Mouse (Mus musculus): ENCODE measurements at regions not wholly inside any gene's neighbourhood (a gene's known extent, or its start where the extent isn't known, plus 50 kb on each side); places are given as distances from the start of the nearest gene placed in this dataset.

- 64% methylated on average over 1 of the region's 1 CpGs for WGBS
- no peaks in the 10 kb centered on the region for H3K4me1 ChIP-seq (ENCODE audit: control insufficient read depth, insufficient read depth, low read length)
- H3K9me3 ChIP-seq (replicated peaks; ENCODE audit: control insufficient read depth, low read length, poor library complexity, severe bottlenecking): no peaks in the 10 kb centered on the region
- no peak overlapping the region for H3K4me3 ChIP-seq (ENCODE audit: low read depth, low read length)
- no peak overlapping the region for H3K4me2 ChIP-seq (ENCODE audit: low read length)
- no peaks in the 10 kb centered on the region for H3K27me3 ChIP-seq (ENCODE audit: control insufficient read depth, insufficient read depth, low read depth, low read length)
- no peak overlapping the region for H3K27ac ChIP-seq (ENCODE audit: low read length)
- ATAC-seq: no peak
- no peak overlapping the region for H3K9ac ChIP-seq (ENCODE audit: low read depth, low read length)
- H3K36me3 ChIP-seq (ENCODE audit: control insufficient read depth, insufficient read depth, low read length): no peaks in the 10 kb centered on the region
Measured at GRCm38 (mm10) chr4:71357626-71358025, 400.1 kb downstream of the Gm11232 start.

DNA sequence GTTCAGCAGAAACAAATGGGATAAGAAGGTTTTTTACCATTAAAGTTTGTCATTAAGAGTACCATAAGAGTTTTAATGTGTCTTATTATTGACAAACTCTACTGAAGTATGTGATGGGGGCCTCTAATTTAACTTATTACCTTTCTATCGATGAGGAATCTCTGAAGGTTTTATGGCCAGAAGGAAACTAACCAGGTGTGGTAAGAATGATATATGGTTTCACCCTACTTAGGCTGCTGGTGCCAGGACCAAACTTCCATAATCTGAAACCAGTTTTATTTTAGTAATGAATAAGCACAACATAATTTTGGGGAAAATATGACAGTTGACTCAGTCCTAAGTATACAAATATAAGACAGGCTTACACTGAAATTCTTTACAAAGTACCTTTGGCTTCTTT lies 401.1 kb downstream of the Gm11232 start:
- Histone ChIP-seq H3K9ac (ENCODE audit: low read depth, low read length) (no peak overlapping the region), H3K4me1 (ENCODE audit: control insufficient read depth, insufficient read depth, low read length) (no peaks in the 10 kb centered on the region), H3K27ac (ENCODE audit: low read length) (no peak overlapping the region), H3K36me3 (ENCODE audit: control insufficient read depth, insufficient read depth, low read length) (no peaks in the 10 kb centered on the region), H3K4me2 (ENCODE audit: low read length) (no peak overlapping the region), H3K27me3 (ENCODE audit: control insufficient read depth, insufficient read depth, low read depth, low read length) (no peaks in the 10 kb centered on the region), H3K4me3 (ENCODE audit: low read depth, low read length) (no peak overlapping the region), H3K9me3 (replicated peaks; ENCODE audit: control insufficient read depth, low read length, poor library complexity, severe bottlenecking) (no peaks in the 10 kb centered on the region)
- ATAC-seq: no peak
- WGBS: 85% methylated on average over 1 of the region's 1 CpGs

- Histone ChIP-seq H3K4me1 (ENCODE audit: control insufficient read depth, insufficient read depth, low read length) (no peaks in the 10 kb centered on the region), H3K9me3 (replicated peaks; ENCODE audit: control insufficient read depth, low read length, poor library complexity, severe bottlenecking) (no peaks in the 10 kb centered on the region), H3K27me3 (ENCODE audit: control insufficient read depth, insufficient read depth, low read depth, low read length) (no peaks in the 10 kb centered on the region), H3K4me3 (ENCODE audit: low read depth, low read length) (no peak overlapping the region), H3K36me3 (ENCODE audit: control insufficient read depth, insufficient read depth, low read length) (no peaks in the 10 kb centered on the region), H3K27ac (ENCODE audit: low read length) (no peak overlapping the region), H3K4me2 (ENCODE audit: low read length) (no peak overlapping the region), H3K9ac (ENCODE audit: low read depth, low read length) (no peak overlapping the region)
- WGBS: 83% methylated on average over 1 of the region's 1 CpGs
- ATAC-seq: no peak
Measured at GRCm38 (mm10) chr4:71356310-71356709, 401.5 kb downstream of the Gm11232 start.

- Histone ChIP-seq H3K4me1 (ENCODE audit: control insufficient read depth, insufficient read depth, low read length) (no peaks in the 10 kb centered on the region), H3K27ac (ENCODE audit: low read length) (no peak overlapping the region), H3K27me3 (ENCODE audit: control insufficient read depth, insufficient read depth, low read depth, low read length) (no peaks in the 10 kb centered on the region), H3K4me3 (ENCODE audit: low read depth, low read length) (no peak overlapping the region), H3K4me2 (ENCODE audit: low read length) (no peak overlapping the region), H3K36me3 (ENCODE audit: control insufficient read depth, insufficient read depth, low read length) (no peaks in the 10 kb centered on the region), H3K9me3 (replicated peaks; ENCODE audit: control insufficient read depth, low read length, poor library complexity, severe bottlenecking) (no peaks in the 10 kb centered on the region), H3K9ac (ENCODE audit: low read depth, low read length) (no peak overlapping the region)
- WGBS: 90% methylated on average over 2 of the region's 2 CpGs
- ATAC-seq: no peak
Measured at GRCm38 (mm10) chr4:71351880-71352279, 405.9 kb downstream of the Gm11232 start.

GRCm38 (mm10) chr4:71343068-71343467 lies 414.7 kb downstream of the Gm11232 start:
- no peaks in the 10 kb centered on the region for H3K36me3 ChIP-seq (ENCODE audit: control insufficient read depth, insufficient read depth, low read length)
- no peaks in the 10 kb centered on the region for H3K27me3 ChIP-seq (ENCODE audit: control insufficient read depth, insufficient read depth, low read depth, low read length)
- no peaks in the 10 kb centered on the region for H3K4me1 ChIP-seq (ENCODE audit: control insufficient read depth, insufficient read depth, low read length)
- no peaks in the 10 kb centered on the region for H3K9me3 ChIP-seq (replicated peaks; ENCODE audit: control insufficient read depth, low read length, poor library complexity, severe bottlenecking)
- no peak overlapping the region for H3K27ac ChIP-seq (ENCODE audit: low read length)
- no peak for ATAC-seq
- 95% methylated on average over 3 of the region's 3 CpGs for WGBS
- H3K9ac ChIP-seq (ENCODE audit: low read depth, low read length): no peak overlapping the region
- no peak overlapping the region for H3K4me3 ChIP-seq (ENCODE audit: low read depth, low read length)
- H3K4me2 ChIP-seq (ENCODE audit: low read length): no peak overlapping the region

DNA sequence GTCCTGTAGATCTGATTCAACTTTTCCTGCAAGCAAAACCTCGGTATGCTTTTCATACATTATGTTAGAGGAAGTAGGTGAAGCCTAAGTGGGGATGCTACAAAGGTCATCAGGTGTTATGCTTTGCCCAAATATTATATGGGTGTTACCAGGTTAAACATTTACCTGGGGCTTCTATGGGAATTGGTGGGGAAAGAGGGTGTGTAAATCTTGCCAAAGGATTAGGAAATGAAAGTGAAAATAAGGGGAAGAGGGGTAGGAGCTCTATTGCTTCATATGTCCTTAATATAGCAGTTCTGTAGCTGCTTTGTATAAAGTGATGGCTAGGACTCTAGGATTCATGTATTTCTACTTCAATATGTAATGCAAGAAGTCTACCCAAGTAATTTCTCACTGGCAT lies 419.2 kb downstream of the Gm11232 start:
- ATAC-seq: no peak
- H3K4me2 ChIP-seq (ENCODE audit: low read length): no peak overlapping the region
- H3K36me3 ChIP-seq (ENCODE audit: control insufficient read depth, insufficient read depth, low read length): no peaks in the 10 kb centered on the region
- 92% methylated on average over 1 of the region's 1 CpGs for WGBS
- H3K27ac ChIP-seq (ENCODE audit: low read length): no peak overlapping the region
- H3K4me1 ChIP-seq (ENCODE audit: control insufficient read depth, insufficient read depth, low read length): no peaks in the 10 kb centered on the region
- no peak overlapping the region for H3K9ac ChIP-seq (ENCODE audit: low read depth, low read length)
- H3K4me3 ChIP-seq (ENCODE audit: low read depth, low read length): no peak overlapping the region
- H3K9me3 ChIP-seq (replicated peaks; ENCODE audit: control insufficient read depth, low read length, poor library complexity, severe bottlenecking): no peaks in the 10 kb centered on the region
- no peaks in the 10 kb centered on the region for H3K27me3 ChIP-seq (ENCODE audit: control insufficient read depth, insufficient read depth, low read depth, low read length)

GRCm38 (mm10) chr4:71332672-71333071 lies 425.1 kb downstream of the Gm11232 start:
- no peaks in the 10 kb centered on the region for H3K27me3 ChIP-seq (ENCODE audit: control insufficient read depth, insufficient read depth, low read depth, low read length)
- no peaks in the 10 kb centered on the region for H3K9me3 ChIP-seq (replicated peaks; ENCODE audit: control insufficient read depth, low read length, poor library complexity, severe bottlenecking)
- ATAC-seq: no peak
- no peak overlapping the region for H3K4me2 ChIP-seq (ENCODE audit: low read length)
- no peak overlapping the region for H3K4me3 ChIP-seq (ENCODE audit: low read depth, low read length)
- no peaks in the 10 kb centered on the region for H3K4me1 ChIP-seq (ENCODE audit: control insufficient read depth, insufficient read depth, low read length)
- WGBS: 85% methylated on average over 3 of the region's 3 CpGs
- H3K36me3 ChIP-seq (ENCODE audit: control insufficient read depth, insufficient read depth, low read length): no peaks in the 10 kb centered on the region
- H3K9ac ChIP-seq (ENCODE audit: low read depth, low read length): no peak overlapping the region
- H3K27ac ChIP-seq (ENCODE audit: low read length): no peak overlapping the region

- Histone ChIP-seq H3K4me2 (ENCODE audit: low read length) (no peak overlapping the region), H3K36me3 (ENCODE audit: control insufficient read depth, insufficient read depth, low read length) (no peaks in the 10 kb centered on the region), H3K27ac (ENCODE audit: low read length) (no peak overlapping the region), H3K9me3 (replicated peaks; ENCODE audit: control insufficient read depth, low read length, poor library complexity, severe bottlenecking) (no peaks in the 10 kb centered on the region), H3K9ac (ENCODE audit: low read depth, low read length) (no peak overlapping the region), H3K27me3 (ENCODE audit: control insufficient read depth, insufficient read depth, low read depth, low read length) (no peaks in the 10 kb centered on the region), H3K4me3 (ENCODE audit: low read depth, low read length) (no peak overlapping the region), H3K4me1 (ENCODE audit: control insufficient read depth, insufficient read depth, low read length) (no peaks in the 10 kb centered on the region)
- 73% methylated on average over 4 of the region's 4 CpGs for WGBS
- ATAC-seq: no peak
Measured at GRCm38 (mm10) chr4:71332018-71332417, 425.7 kb downstream of the Gm11232 start.

GRCm38 (mm10) chr4:71316605-71317004 lies 441.2 kb downstream of the Gm11232 start:
- Histone ChIP-seq H3K27ac (ENCODE audit: low read length) (no peak overlapping the region), H3K4me3 (ENCODE audit: low read depth, low read length) (no peak overlapping the region), H3K9ac (ENCODE audit: low read depth, low read length) (no peak overlapping the region), H3K9me3 (replicated peaks; ENCODE audit: control insufficient read depth, low read length, poor library complexity, severe bottlenecking) (no peaks in the 10 kb centered on the region), H3K4me2 (ENCODE audit: low read length) (no peak overlapping the region), H3K36me3 (ENCODE audit: control insufficient read depth, insufficient read depth, low read length) (no peaks in the 10 kb centered on the region), H3K4me1 (ENCODE audit: control insufficient read depth, insufficient read depth, low read length) (no peaks in the 10 kb centered on the region), H3K27me3 (ENCODE audit: control insufficient read depth, insufficient read depth, low read depth, low read length) (no peaks in the 10 kb centered on the region)
- no peak for ATAC-seq

GRCm38 (mm10) chr4:71307176-71307612 lies 450.6 kb downstream of the Gm11232 start:
- WGBS: 78% methylated on average over 6 of the region's 6 CpGs

More at GRCm38 (mm10) chr4:71307176-71307612, 450.6 kb downstream of the Gm11232 start:
- Histone ChIP-seq H3K27ac (ENCODE audit: low read length) (no peak overlapping the region), H3K9ac (ENCODE audit: low read depth, low read length) (no peak overlapping the region), H3K4me2 (ENCODE audit: low read length) (no peak overlapping the region), H3K4me1 (ENCODE audit: control insufficient read depth, insufficient read depth, low read length) (no peaks in the 10 kb centered on the region), H3K27me3 (ENCODE audit: control insufficient read depth, insufficient read depth, low read depth, low read length) (no peaks in the 10 kb centered on the region), H3K36me3 (ENCODE audit: control insufficient read depth, insufficient read depth, low read length) (no peaks in the 10 kb centered on the region), H3K9me3 (replicated peaks; ENCODE audit: control insufficient read depth, low read length, poor library complexity, severe bottlenecking) (no peaks in the 10 kb centered on the region), H3K4me3 (ENCODE audit: low read depth, low read length) (no peak overlapping the region)
- ATAC-seq: no peak
